Mouse (Mus musculus) mesoderm, embryonic 11.5 days (tissue): Measurements from ENCODE around the gene 0610010K14Rik.

Source experiments
- DNase-seq: peaks from one replicate; pipeline ENCODE4 v3.0.0-alpha.2; 2012; ENCODE audit warnings: low read depth, low spot score

0610010K14Rik gene

GRCm38 (mm10) chr11:70237457-70238167 is at the start of gene 0610010K14Rik:
Gene 0610010K14Rik, minus strand, starts transcription at chr11:70237914.
- peak; percentile 97 for DNase-seq

GRCm38 (mm10) chr11:70285686-70286085 is 48.0 kb upstream of the 0610010K14Rik start:
- DNase-seq = no peak

- no peak for DNase-seq
Observed at GRCm38 (mm10) chr11:70284757-70285156, 47.0 kb upstream of the 0610010K14Rik start.

- no peak for DNase-seq
Observed at GRCm38 (mm10) chr11:70283666-70284065, 46.0 kb upstream of the 0610010K14Rik start.

GRCm38 (mm10) chr11:70280441-70280840 is 42.7 kb upstream of the 0610010K14Rik start:
- DNase-seq = no peak

GRCm38 (mm10) chr11:70278961-70279360 is 41.2 kb upstream of the 0610010K14Rik start:
- no peak for DNase-seq

GRCm38 (mm10) chr11:70271641-70272040 is 33.9 kb upstream of the 0610010K14Rik start:
- no peak for DNase-seq

GRCm38 (mm10) chr11:70266405-70266804 is 28.7 kb upstream of the 0610010K14Rik start:
- no peak for DNase-seq

- no peak for DNase-seq
Observed at GRCm38 (mm10) chr11:70265819-70266218, 28.1 kb upstream of the 0610010K14Rik start.

GRCm38 (mm10) chr11:70265252-70265651 is 27.5 kb upstream of the 0610010K14Rik start:
- DNase-seq = no peak

GRCm38 (mm10) chr11:70259035-70259434 is 21.3 kb upstream of the 0610010K14Rik start:
- no peak for DNase-seq

- no peak for DNase-seq
Observed at GRCm38 (mm10) chr11:70254931-70255531, 17.3 kb upstream of the 0610010K14Rik start, which contains the start of gene Alox12. Gene Alox12, minus strand, starts transcription at chr11:70255353.

- no peak for DNase-seq
Observed at GRCm38 (mm10) chr11:70254337-70254736, 16.6 kb upstream of the 0610010K14Rik start.

- DNase-seq = no peak
Observed at GRCm38 (mm10) chr11:70251853-70252252, 14.1 kb upstream of the 0610010K14Rik start.

GRCm38 (mm10) chr11:70250150-70250549 is 12.4 kb upstream of the 0610010K14Rik start:
- no peak for DNase-seq

GRCm38 (mm10) chr11:70247136-70247845 is 9.6 kb upstream of the 0610010K14Rik start:
- peak; percentile 68 for DNase-seq

- DNase-seq = no peak
Observed at GRCm38 (mm10) chr11:70242591-70242990, 4.9 kb upstream of the 0610010K14Rik start.

GRCm38 (mm10) chr11:70239541-70240279 is 2.0 kb upstream of the 0610010K14Rik start, which contains the start of the genes Gm21988 and Rnasek:
Gene Gm21988, minus strand, starts transcription at chr11:70239830.
Gene Rnasek, minus strand, starts transcription at chr11:70239842.
- peak; percentile 83 for DNase-seq

GRCm38 (mm10) chr11:70238591-70239440 is 1.1 kb upstream of the 0610010K14Rik start:
- DNase-seq = no peak

GRCm38 (mm10) chr11:70236717-70237116 is 997 bp downstream of the 0610010K14Rik start:
- no peak for DNase-seq
